Mouse (Mus musculus) heart, adult 8-10 months (tissue): Measurements from ENCODE around the gene Brwd1. TPM values are rescaled to one million over a fixed set of nuclear protein-coding genes. Genes with fewer than 3 reads are reported as not detected.
"Not testable (repeated sequence)": the region's sequence is repeated elsewhere in the genome, so short reads cannot be mapped to it uniquely, and the experiment has no call there.

Experiments
- DNase-seq: peaks from one replicate; pipeline ENCODE4 v3.0.0; 2022; ENCODE audit warnings: low spot score
- total RNA-seq, 4 experiments: library from RNA; stranded (reverse); gene quantifications; 2 replicates each; pipeline ENCODE4 v1.2.4; 2022

The Brwd1 gene
- total RNA-seq: 10 to 100 TPM; 78.6 to 92.3 (median 84.7) TPM

- peak; percentile 87 for DNase-seq
Observed at GRCm38 (mm10) chr16:96082301-96083178, at the start of gene Brwd1. Brwd1 (minus strand) TSS chr16:96082526.

GRCm38 (mm10) chr16:96128466-96128865, 46.1 kb upstream of the Brwd1 start:
- DNase-seq: no peak

DNA sequence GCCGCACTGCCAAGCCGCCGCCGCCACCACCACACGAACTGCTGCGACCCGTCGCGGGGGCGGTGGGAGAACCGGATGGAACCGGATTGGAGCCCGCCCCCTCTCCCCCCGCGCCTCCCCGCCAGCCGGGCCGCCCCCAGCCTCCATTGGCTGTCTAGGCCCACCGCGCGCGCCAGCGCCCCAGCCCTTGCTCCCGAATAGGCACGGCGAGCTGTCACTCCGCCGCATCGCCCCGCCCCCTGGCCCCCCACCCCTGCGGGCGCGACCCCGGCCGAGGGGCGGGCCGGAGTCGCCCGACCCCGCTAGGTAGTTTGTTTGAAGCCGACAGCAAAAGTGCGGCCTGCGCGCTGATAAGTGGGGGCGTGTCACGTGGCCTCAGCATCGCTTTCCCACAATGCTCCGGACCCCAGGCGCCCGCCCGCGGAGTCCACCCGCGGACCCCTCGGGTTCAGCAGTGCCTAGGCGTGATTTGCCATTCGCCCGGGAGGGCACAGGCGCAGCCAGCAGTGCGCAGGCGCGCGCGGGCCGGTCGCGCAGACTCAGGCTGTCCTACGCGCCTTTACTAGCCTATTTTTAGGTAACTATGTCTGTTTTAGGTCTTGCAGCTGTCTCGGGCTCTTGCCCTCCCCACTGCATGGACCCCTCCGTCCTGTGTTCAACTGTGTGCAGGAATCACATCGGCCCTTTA, 45.5 kb upstream of the Brwd1 start, which contains the start of gene Hmgn1:
Hmgn1 (minus strand) TSS at position 73 of the 688 bp plus-strand sequence.
- peak; percentile 94 for DNase-seq

DNA sequence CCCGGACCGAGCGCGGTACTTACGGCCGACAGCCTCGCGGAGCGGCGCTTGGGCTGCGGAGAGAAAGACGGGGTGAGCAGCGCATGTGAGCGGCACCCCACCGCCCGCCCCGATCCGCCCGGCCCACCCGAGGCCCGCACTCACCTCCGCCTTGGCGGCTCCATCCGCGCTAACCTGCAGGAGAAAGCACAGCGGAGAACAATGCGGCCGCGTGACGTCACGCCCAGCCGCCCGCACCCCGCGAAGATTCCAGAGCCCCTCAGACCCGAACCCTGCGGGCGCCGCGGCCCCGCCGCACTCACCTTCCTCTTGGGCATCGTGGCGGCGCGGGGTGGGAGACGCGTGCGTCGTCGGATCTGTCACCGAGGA, 44.9 kb upstream of the Brwd1 start:
- no peak for DNase-seq

GRCm38 (mm10) chr16:96126684-96127171, 44.4 kb upstream of the Brwd1 start:
- DNase-seq: no peak

DNA sequence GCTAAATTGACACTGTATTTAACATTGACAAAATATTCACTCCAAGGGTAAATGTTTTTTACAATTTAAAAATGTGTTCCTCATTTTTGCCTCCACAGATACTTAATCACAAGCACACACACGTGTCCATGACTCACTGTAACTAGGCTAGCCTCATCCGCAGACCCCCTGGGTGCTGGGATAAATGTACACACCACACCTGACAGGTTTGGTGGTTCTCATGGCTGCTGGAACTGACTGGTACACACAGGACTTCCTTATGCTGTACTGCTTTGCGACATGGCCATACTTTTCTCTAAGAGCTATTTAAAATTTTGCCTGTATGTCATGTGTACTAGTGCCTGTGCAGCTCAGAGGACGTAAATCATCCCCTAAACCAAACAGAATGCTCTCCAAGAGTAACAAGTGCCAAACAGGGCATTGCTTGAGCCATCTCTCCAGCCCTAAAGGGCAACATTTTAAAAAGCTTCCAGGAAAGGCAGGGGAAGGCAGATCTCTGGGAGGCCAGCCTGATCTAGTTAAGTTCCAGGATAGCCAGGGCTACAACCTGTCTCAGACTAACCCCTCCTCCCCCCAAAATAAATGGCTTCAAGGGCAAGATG, 37.8 kb upstream of the Brwd1 start:
- no peak for DNase-seq

DNA sequence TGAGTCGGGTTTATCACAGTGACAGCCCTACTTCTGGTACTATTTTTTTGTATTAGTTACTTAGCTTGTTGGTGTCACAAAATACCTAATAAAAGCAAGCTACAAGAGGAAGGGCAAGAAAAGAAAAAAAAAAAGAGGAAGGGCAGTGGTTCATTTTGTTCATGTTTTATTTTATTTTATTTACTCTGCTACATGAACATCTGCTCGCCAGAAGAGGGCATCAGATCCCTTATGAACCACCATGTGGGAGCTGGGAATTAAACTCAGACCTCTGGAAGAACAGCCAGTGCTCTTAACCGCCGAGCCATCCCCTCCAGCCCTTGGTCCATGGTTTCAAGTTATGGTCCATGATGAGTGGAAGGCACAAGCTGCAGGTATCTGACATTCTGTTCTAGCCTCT, 32.4 kb upstream of the Brwd1 start:
- no peak for DNase-seq

GRCm38 (mm10) chr16:96112769-96113168, 30.4 kb upstream of the Brwd1 start:
- no peak for DNase-seq

GRCm38 (mm10) chr16:96110655-96111345, 28.5 kb upstream of the Brwd1 start:
- DNase-seq: no peak

DNA sequence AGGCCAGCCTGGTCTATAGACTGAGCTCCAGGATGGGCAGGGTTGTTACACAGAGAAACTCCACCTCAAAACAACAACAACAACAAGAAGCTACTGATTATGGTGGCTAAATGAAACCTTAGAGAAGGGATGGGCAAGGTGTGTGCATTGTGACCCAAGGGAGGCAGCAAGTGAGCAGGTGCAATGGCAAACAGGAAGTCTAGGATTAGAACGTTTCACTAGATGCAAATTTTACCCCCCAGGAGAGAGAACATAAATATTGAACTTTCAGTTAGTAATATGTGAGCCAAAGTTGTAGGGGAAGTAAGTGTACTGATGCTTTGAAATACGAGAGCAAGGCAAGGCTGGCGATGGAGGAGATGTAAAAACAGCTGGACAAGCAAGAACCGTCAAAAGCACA, 27.3 kb upstream of the Brwd1 start:
- no peak for DNase-seq

- DNase-seq: no peak
Observed at GRCm38 (mm10) chr16:96103036-96103435, 20.7 kb upstream of the Brwd1 start.

GRCm38 (mm10) chr16:96097811-96098210, 15.5 kb upstream of the Brwd1 start:
- not testable (repeated sequence) for DNase-seq

- no peak for DNase-seq
Observed at GRCm38 (mm10) chr16:96095966-96096365, 13.6 kb upstream of the Brwd1 start.

DNA sequence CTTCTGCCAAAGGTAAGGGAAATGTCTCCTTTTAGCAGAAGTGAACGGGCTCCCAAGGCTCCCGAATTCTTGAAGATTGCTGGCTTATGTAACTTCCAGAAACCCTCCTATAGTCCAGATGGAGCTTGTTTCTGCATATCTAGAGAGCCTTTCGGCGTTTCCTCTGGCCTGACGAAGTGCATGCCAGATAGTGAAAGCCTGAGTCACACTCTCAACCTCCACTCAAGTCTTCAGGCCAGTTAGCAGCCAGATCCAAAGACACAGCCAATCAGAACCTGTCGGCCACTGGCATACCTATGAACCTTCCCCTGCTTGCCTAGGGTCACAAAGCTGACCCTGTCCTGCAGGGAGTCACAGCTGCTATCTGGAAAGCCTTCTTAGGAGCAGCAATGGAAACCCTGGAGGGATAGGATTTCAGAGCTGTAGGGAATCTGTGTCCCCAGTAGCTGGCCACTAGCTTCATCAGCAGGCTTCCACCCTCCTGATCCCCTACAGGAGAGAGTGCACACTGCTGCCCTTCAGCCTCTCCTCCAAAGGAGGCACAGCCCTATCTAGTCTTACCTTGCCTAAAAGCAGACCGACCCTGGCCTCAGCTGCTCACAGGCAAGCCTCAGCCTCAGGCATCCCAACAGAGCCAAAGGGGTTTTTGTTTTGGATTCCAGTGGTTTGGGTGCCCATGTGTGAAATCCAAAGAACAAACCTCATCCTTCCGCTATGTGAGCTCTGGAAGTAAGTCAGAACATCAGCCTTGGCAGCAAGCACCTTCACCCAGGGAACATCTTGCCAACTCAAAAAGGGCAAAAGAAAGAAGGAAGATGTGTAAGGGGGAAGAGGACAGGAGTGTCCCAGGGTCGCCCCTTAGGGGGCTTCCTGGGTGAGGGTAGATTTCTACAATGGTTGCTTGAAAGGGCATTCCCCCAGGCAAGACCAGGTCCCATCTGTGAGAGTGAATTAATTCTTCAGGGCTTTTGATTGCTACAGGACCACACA, 9.5 kb upstream of the Brwd1 start:
- no peak for DNase-seq

DNA sequence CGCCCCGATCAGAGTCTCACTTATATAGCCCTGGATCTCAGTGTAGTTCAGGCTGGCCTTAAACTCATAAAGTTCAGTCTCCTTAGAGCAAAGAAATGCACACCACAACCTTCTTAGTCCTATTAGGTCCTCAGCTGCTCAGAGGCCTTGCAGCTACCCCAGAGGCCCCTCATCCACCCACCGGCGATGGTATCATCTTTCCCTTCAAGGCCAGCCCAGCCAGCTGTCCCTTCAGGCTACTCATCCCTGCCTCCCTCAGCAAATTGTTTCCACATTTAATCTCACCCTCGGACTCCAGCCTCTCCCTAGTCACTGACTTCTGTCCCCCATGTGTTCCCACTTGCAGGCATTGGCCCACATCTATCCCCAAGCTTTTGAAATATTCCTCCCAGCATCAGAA, 5.8 kb upstream of the Brwd1 start:
- no peak for DNase-seq

DNA sequence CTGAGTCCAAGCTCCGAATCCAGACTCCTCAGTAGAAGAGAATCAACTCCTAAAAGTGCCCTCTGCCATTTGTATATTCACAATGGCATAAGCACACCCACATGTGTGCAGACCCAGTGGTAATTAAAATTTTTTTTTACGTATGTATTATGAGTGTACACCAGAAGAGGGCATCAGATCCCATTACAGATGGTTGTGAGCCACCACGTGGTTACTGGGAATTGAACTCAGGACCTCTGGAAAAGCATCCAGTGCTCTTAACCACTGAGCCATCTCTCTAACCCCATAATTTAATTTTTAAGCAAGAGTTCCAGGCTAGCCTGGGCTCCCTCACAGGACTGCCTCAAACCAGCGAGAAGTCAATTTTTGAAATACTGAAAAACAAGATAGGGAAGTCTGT, 5.1 kb upstream of the Brwd1 start:
- DNase-seq: no peak

DNA sequence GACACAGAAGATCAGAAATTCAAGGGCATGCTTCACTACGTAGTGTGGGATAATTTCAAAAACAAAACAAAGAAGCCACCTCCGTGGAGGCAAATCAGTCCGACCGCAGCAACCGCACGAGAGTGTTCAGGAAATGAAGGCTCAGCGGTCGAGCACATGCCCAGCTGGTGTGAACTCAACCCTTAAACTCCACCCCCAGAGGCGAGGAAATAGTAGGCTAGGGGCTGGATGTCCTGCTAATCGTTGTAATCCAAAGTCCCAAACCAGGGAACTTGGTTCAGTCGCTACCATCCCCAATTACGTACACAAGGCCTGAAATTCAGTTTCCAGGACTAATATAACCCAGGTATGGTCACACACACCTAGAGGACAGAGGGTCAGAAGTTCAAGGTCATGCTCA, 4.7 kb upstream of the Brwd1 start:
- DNase-seq: no peak

- no peak for DNase-seq
Observed at GRCm38 (mm10) chr16:96085597-96085996, 3.3 kb upstream of the Brwd1 start.

- DNase-seq: peak; percentile 70
Observed at GRCm38 (mm10) chr16:96083179-96083646, 887 bp upstream of the Brwd1 start.

DNA sequence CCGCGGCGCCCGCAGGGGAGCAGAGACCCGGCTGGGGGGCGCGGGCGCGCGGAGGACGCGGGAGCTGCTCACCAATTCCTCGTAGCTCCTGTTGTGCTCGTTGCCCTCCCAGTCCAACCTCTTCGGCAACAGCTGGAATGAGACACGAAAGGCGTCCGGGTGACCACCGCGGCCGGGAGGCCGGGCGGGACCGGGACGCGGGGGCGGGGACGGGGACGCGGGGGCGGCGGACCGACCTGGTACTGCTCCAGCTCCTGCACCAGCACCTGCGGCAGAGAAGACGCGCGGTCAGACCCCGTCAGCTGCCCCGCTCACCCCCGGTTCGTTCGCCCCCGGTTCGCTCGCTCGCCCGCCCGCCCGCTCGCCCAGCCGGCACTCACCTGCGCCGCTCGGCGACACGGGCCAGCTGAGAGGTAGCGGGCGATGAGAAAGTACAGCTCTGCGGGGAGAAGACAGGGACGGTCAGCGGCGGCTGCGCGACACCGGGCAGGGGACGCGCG, 534 bp downstream of the Brwd1 start:
- no peak for DNase-seq
